Mouse (Mus musculus): ENCODE measurements around the gene Ncapg2. TPM values are rescaled to one million over a fixed set of nuclear protein-coding genes. Genes with fewer than 3 reads are reported as not detected.

Gene Ncapg2
- polyA plus RNA-seq, 1 experiment from 2014 or later: 21.2 TPM

DNA sequence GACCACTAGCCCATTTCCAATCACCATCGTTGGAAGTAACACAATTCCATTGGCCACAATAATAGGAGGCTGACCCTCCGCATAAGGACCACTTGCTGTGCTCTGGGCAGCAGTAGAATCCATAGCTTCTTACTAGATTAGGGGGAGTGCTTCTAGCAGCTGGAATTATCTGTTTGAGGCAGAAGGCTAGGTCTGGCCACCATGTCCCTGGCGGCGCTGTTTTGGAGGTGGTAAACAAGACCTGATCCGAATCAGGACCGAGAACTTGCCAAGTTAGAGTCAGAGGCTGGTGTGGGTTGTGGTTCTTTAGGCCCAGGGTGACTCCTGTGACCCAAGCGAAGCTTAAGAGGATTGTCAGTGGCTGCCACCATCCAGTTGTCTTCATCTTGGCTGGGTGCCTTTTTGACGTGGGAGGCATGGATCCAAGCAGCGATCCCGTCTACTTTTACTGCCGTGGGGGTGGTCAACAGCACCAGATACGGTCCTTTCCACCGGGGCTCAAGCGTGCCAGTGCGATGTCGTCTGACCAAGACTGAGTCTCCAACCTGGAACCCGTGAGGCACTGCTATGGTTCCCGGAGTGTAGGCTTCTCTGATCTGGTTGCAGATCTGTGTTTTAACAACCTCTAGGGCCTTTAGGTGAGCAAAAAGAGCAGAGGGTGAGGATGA lies 1.1 kb upstream of the Ncapg2 start:
- Histone ChIP-seq H3K27ac (ENCODE audit: low read depth) (0 out of 2 replicates have a peak overlapping the region, but pooled peaks have one; percentile 14), H3K9me3 (ENCODE audit: low read length) (no peaks in the 10 kb centered on the region), H3K9ac (replicated peaks) (peak overlapping the region; percentile 62), H3K36me3 (replicated peaks; ENCODE audit: insufficient read depth, low read length) (peaks cover 14% of the 10 kb centered on the region), H3K4me3 (ENCODE audit: low read depth, low read length) (peak overlapping the region; percentile 91), H3K4me2 (ENCODE audit: low read depth, low read length) (peak overlapping the region; percentile 88), H3K4me1 (ENCODE audit: insufficient read depth) (peaks cover 15% of the 10 kb centered on the region), H3K27me3 (ENCODE audit: insufficient read depth, low read length) (no peaks in the 10 kb centered on the region)
- peak; percentile 31 for DNase-seq
- TF ChIP-seq EP300 (IDR thresholded peaks at IDR 0.05; ENCODE audit: low read depth): no peak
- TF ChIP-seq CTCF (IDR thresholded peaks at IDR 0.05; ENCODE audit: low read depth): 0 out of 2 replicates have a peak, but pooled peaks have one; percentile 18
- no peak for ATAC-seq
- whole genome bisulfite sequencing (ENCODE audit: insufficient replicate concordance): 94% methylated on average over 18 of the region's 18 CpGs

DNA sequence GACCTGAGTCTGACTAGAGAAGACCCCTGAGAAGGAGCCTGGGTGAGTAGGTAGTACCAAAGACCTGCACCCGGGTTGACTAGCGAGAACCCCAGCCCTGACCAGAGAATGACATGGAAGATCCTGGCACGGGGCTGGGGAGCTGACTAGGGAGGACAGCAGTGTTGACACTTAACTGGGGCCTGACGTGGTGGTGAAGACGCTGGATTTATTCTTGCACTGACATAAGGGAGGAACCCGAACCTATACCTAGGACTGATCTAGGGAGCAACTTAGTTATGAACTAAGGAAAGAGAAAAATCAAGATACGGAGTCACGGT lies 594 bp downstream of the Ncapg2 start:
- Histone ChIP-seq H3K27ac (ENCODE audit: low read depth) (peak overlapping the region; percentile 59), H3K27me3 (ENCODE audit: insufficient read depth, low read length) (no peaks in the 10 kb centered on the region), H3K36me3 (replicated peaks; ENCODE audit: insufficient read depth, low read length) (peaks cover 30% of the 10 kb centered on the region), H3K4me1 (ENCODE audit: insufficient read depth) (peaks cover 15% of the 10 kb centered on the region), H3K9me3 (ENCODE audit: low read length) (no peaks in the 10 kb centered on the region), H3K4me2 (ENCODE audit: low read depth, low read length) (peak overlapping the region; percentile 88), H3K9ac (replicated peaks) (peak overlapping the region; percentile 92), H3K4me3 (ENCODE audit: low read depth, low read length) (peak overlapping the region; percentile 91)
- TF ChIP-seq CTCF (IDR thresholded peaks at IDR 0.05; ENCODE audit: low read depth): no peak
- TF ChIP-seq EP300 (IDR thresholded peaks at IDR 0.05; ENCODE audit: low read depth): no peak
- 9% methylated on average over 8 of the region's 8 CpGs for WGBS (ENCODE audit: insufficient replicate concordance)
- ATAC-seq: peak; percentile 19
- peak; percentile 52 for DNase-seq

DNA sequence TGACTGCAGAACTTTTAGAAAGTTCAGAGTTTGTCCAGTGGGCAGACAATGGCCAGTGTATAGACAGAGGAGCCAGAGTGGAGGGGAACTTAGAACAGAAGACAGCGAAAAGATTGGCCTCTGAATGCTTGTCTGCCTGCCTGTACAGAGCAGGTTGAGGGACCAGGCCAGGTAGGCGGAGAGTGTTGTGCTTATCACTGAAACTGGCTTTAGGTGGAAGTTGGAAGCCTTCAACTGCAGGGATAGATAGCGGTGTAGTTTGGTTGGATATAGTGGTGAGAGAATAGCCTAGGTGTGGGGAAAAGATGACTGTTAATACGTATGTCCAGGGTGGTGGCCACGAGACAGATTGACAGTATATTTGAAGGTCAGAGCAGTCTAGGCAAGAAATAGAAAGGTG lies 2.7 kb downstream of the Ncapg2 start:
- peak overlapping the region; percentile 88 for H3K4me2 ChIP-seq (ENCODE audit: low read depth, low read length)

DNA sequence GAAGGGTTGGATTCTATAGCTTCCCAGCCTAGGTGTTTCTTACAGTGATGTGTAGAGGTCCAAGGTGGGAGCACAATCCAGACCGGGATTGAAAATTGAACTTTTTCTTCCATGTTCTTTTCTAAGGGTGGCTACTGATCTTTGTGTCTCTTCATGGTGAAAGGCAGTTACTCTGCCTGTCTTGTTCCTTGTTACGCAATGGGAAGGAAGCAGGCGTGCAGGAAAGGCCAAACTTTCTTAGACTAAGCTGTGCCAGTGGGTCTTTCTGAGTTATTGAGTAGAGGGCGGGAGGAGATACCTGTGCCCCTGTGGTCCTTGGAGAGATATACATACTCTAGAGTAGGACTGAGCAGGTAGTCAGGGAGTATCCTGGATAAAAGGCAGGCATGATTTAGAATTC lies 9.7 kb downstream of the Ncapg2 start:
- Histone ChIP-seq H3K9ac (replicated peaks) (no peak overlapping the region), H3K9me3 (ENCODE audit: low read length) (no peaks in the 10 kb centered on the region), H3K27ac (ENCODE audit: low read depth) (no peak overlapping the region), H3K4me1 (ENCODE audit: insufficient read depth) (no peaks in the 10 kb centered on the region), H3K27me3 (ENCODE audit: insufficient read depth, low read length) (no peaks in the 10 kb centered on the region), H3K36me3 (replicated peaks; ENCODE audit: insufficient read depth, low read length) (peaks cover 65% of the 10 kb centered on the region), H3K4me3 (ENCODE audit: low read depth, low read length) (no peak overlapping the region), H3K4me2 (ENCODE audit: low read depth, low read length) (no peak overlapping the region)
- 85% methylated on average over 4 of the region's 4 CpGs for WGBS (ENCODE audit: insufficient replicate concordance)
- no peak for TF ChIP-seq EP300 (IDR thresholded peaks at IDR 0.05; ENCODE audit: low read depth)
- no peak for TF ChIP-seq CTCF (IDR thresholded peaks at IDR 0.05; ENCODE audit: low read depth)
- ATAC-seq (no peak), DNase-seq (no peak)

More for the DNA sequence above, 2.7 kb downstream of the Ncapg2 start:
- Histone ChIP-seq H3K27me3 (ENCODE audit: insufficient read depth, low read length) (no peaks in the 10 kb centered on the region), H3K4me1 (ENCODE audit: insufficient read depth) (peaks cover 15% of the 10 kb centered on the region), H3K9ac (replicated peaks) (0 out of 2 replicates have a peak overlapping the region, but pooled peaks have one; percentile 14), H3K9me3 (ENCODE audit: low read length) (no peaks in the 10 kb centered on the region), H3K4me3 (ENCODE audit: low read depth, low read length) (peak overlapping the region; percentile 91), H3K27ac (ENCODE audit: low read depth) (no peak overlapping the region), H3K36me3 (replicated peaks; ENCODE audit: insufficient read depth, low read length) (peaks cover 44% of the 10 kb centered on the region)
- WGBS (ENCODE audit: insufficient replicate concordance): 70% methylated on average over 5 of the region's 5 CpGs
- ATAC-seq (no peak), DNase-seq (no peak)
- no peak for TF ChIP-seq CTCF (IDR thresholded peaks at IDR 0.05; ENCODE audit: low read depth)
- TF ChIP-seq EP300 (IDR thresholded peaks at IDR 0.05; ENCODE audit: low read depth): no peak

DNA sequence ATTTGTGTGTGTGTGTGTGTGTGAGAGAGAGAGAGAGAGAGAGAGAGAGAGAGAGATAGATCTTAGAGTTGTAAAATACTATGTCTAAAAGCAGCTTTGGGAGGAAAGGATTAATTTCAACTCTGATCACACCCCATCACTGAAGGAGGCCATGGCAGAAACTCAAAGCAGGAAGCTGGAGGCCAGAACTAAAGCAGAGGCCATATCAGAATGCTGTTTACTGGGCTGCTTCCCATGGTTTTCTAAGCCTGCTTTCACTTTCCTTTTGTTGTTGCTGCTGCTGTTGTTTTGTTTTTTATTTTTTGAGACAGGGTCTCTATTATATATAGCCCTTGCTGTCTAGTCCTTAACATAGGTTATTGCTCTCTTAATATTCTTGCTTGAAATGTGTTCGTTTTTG lies 11.3 kb downstream of the Ncapg2 start:
- Histone ChIP-seq H3K9me3 (ENCODE audit: low read length) (no peaks in the 10 kb centered on the region), H3K27ac (ENCODE audit: low read depth) (no peak overlapping the region), H3K4me2 (ENCODE audit: low read depth, low read length) (no peak overlapping the region), H3K27me3 (ENCODE audit: insufficient read depth, low read length) (no peaks in the 10 kb centered on the region), H3K36me3 (replicated peaks; ENCODE audit: insufficient read depth, low read length) (peaks cover 60% of the 10 kb centered on the region), H3K4me1 (ENCODE audit: insufficient read depth) (no peaks in the 10 kb centered on the region), H3K4me3 (ENCODE audit: low read depth, low read length) (no peak overlapping the region), H3K9ac (replicated peaks) (no peak overlapping the region)
- ATAC-seq (no peak), DNase-seq (no peak)
- TF ChIP-seq EP300 (IDR thresholded peaks at IDR 0.05; ENCODE audit: low read depth) (no peak), CTCF (IDR thresholded peaks at IDR 0.05; ENCODE audit: low read depth) (no peak)
- WGBS (ENCODE audit: insufficient replicate concordance): 91% methylated on average over 1 of the region's 1 CpGs

DNA sequence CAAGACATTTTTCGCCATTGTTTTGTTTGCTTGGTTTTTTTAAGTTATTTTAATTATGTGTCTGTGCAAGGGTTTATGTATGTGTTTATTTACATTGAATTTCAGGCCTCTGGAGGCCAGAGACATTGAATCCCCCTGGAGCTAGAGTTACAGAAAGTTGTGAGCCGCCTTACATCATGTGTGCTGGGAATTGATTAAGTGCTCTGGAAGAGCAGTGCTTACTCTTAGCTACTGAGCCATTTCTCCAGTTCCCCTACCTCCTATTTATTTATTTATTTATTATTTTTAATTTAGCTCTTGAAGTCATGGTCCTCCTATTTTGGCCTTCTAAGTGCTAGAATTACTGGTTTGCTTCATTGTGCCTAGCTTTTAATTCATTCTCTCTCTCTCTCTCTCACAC lies 16.5 kb downstream of the Ncapg2 start:
- TF ChIP-seq CTCF (IDR thresholded peaks at IDR 0.05; ENCODE audit: low read depth) (no peak), EP300 (IDR thresholded peaks at IDR 0.05; ENCODE audit: low read depth) (no peak)
- no peaks in the 10 kb centered on the region for H3K9me3 ChIP-seq (ENCODE audit: low read length)
- H3K4me1 ChIP-seq (ENCODE audit: insufficient read depth): no peaks in the 10 kb centered on the region
- H3K9ac ChIP-seq (replicated peaks): no peak overlapping the region
- DNase-seq (no peak), ATAC-seq (no peak)
- no peak overlapping the region for H3K4me2 ChIP-seq (ENCODE audit: low read depth, low read length)
- no peak overlapping the region for H3K4me3 ChIP-seq (ENCODE audit: low read depth, low read length)
- WGBS (ENCODE audit: insufficient replicate concordance): 89% methylated on average over 2 of the region's 2 CpGs
- no peaks in the 10 kb centered on the region for H3K27me3 ChIP-seq (ENCODE audit: insufficient read depth, low read length)
- H3K27ac ChIP-seq (ENCODE audit: low read depth): no peak overlapping the region
- peaks cover 72% of the 10 kb centered on the region for H3K36me3 ChIP-seq (replicated peaks; ENCODE audit: insufficient read depth, low read length)

Measured in liver, postnatal 0 days (tissue).